Mouse (Mus musculus): ENCODE results near the gene Fkbp8. TPM values are rescaled to one million over a fixed set of nuclear protein-coding genes. Genes with fewer than 3 reads are reported as not detected.

Fkbp8 gene
- polyA plus RNA-seq, 1 experiment from 2014 or later: 322 TPM

DNA sequence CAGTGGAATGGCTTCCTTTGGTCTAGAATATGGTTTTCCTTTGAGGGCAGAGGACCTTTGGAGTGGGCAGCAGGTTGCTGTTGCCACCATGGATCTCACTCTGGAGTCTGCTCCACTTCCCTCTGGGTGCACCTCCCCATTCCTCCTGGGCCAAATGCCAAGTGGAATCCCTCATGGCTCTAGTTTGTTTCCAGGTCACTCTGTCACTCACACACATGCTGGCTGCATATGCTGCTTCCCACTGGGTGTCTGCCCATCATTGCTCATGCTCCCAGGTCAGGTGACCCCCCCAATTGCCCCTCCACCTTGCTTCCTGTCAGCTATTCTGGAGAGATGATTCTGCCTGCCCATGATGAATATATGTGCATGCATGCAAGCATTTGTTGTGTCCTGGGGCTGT is 26.2 kb downstream of the Fkbp8 start:
- Histone ChIP-seq H3K27me3 (no peaks in the 10 kb centered on the region), H3K9me3 (replicated peaks) (no peaks in the 10 kb centered on the region), H3K4me3 (replicated peaks) (no peak overlapping the region), H3K4me2 (no peak overlapping the region), H3K4me1 (peaks cover 41% of the 10 kb centered on the region), H3K36me3 (0 out of 2 replicates have a peak, but pooled peaks cover 8% of the 10 kb centered on the region), H3K27ac (peak overlapping the region; percentile 37), H3K9ac (no peak overlapping the region)
- ATAC-seq (replicated peaks; ENCODE audit: low FRiP score): no peak

DNA sequence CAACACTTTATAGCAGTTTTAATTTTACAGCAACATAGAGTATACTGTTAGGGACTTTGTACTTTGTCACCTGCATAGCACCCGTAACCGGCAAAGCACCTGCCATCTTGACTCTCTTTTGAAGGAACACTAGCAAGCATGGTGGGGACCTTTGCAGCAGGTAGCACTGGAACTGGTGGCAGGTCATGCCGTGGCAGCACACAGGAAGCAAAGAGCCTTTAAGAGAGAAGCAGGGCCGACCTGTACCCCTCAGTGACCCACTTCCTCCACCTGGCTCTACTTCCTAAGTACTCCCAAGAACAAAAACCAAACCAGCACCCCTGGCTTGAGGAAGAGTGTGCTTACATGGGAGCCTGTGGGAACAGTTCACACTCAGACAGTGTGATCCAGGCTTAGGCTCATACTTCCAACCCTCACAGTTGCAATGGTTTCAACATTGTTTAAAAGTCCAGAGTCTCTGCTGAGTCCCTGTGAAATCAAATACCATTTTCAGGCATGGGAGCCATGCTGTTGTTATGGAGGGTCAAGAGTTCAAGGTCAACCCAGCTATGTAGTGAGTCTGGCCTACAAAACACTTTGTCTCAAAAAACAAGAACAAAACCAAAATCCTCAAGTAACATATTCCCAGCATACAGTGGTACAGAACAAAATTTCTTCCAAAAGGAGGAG is 27.7 kb downstream of the Fkbp8 start:
- Histone ChIP-seq H3K4me3 (replicated peaks) (no peak overlapping the region), H3K36me3 (0 out of 2 replicates have a peak, but pooled peaks cover 6% of the 10 kb centered on the region), H3K27ac (no peak overlapping the region), H3K9me3 (replicated peaks) (no peaks in the 10 kb centered on the region), H3K27me3 (no peaks in the 10 kb centered on the region), H3K4me1 (peaks cover 51% of the 10 kb centered on the region), H3K4me2 (no peak overlapping the region), H3K9ac (no peak overlapping the region)
- WGBS: 87% methylated on average over 4 of the region's 4 CpGs
- no peak for ATAC-seq (replicated peaks; ENCODE audit: low FRiP score)

DNA sequence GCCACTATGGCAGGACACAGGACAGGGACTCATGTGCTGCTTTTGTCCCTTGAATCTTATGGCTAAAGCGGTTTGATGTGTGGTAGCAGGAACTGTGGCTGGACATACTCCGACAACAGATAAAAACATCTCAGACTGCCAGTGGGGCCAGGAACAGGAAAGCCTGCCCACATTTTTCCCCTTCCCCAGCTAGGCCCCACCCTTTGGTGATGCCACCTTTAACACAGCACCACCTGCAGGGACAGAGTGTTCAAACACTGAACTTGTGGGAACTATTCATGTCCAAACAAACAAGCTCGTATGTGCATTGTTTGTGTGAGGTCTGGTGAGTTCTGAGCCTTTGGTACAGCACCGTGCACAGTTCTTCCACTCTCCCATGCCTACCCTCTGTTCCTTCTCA is 30.8 kb downstream of the Fkbp8 start:
- 61% methylated on average over 4 of the region's 4 CpGs for WGBS
- Histone ChIP-seq H3K4me2 (no peak overlapping the region), H3K9ac (no peak overlapping the region), H3K4me1 (peaks cover 56% of the 10 kb centered on the region), H3K9me3 (replicated peaks) (no peaks in the 10 kb centered on the region), H3K36me3 (0 out of 2 replicates have a peak, but pooled peaks cover 6% of the 10 kb centered on the region), H3K27ac (0 out of 2 replicates have a peak overlapping the region, but pooled peaks have one; percentile 18), H3K4me3 (replicated peaks) (no peak overlapping the region), H3K27me3 (no peaks in the 10 kb centered on the region)
- ATAC-seq (replicated peaks; ENCODE audit: low FRiP score): no peak

DNA sequence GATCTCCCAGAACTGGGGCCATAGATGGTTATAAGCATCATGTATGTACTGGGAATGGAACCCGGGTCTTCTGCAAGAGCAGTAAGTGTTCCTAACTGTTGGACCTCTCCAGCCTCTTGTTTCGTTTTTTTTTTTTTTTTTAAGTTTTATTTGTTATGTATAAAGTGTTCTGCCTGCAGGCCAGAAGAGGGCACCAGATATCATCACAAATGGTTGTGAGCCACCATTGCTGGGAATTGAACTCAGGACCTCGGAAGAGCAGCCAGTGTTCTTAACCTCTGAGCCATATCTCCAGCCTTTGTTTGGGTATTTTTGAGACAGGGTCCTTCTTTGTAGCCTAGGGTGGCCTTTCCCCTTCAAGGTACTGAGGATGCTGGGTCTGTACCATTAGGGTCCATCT is 31.5 kb downstream of the Fkbp8 start:
- ATAC-seq (replicated peaks; ENCODE audit: low FRiP score): no peak
- H3K4me2 ChIP-seq: no peak overlapping the region
- 82% methylated on average over 3 of the region's 3 CpGs for WGBS
- no peak overlapping the region for H3K4me3 ChIP-seq (replicated peaks)
- no peaks in the 10 kb centered on the region for H3K27me3 ChIP-seq
- peaks cover 51% of the 10 kb centered on the region for H3K4me1 ChIP-seq
- no peak overlapping the region for H3K9ac ChIP-seq
- H3K27ac ChIP-seq: no peak overlapping the region
- 0 out of 2 replicates have a peak, but pooled peaks cover 6% of the 10 kb centered on the region for H3K36me3 ChIP-seq
- H3K9me3 ChIP-seq (replicated peaks): no peaks in the 10 kb centered on the region

DNA sequence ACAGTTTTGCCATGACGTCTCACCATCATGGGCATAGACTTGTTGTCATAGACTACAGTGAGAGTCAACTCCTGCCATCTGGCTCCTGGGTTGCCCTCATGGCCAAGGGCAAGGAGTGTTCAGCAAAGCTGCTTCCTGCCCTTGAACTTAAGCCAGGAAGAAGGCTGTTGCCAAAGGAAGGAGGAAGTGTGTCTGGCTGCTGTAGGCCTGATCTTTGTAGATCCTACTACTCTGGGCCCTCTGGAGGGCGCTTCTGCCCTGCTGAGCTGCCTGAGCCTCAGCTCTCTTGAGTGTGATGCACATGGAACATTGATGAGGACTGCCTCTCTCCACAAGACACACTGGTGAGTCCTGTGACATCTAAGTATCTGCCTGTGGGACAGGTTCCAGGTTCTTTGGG is 32.6 kb downstream of the Fkbp8 start:
- Histone ChIP-seq H3K9me3 (replicated peaks) (no peaks in the 10 kb centered on the region), H3K4me1 (peaks cover 58% of the 10 kb centered on the region), H3K27me3 (no peaks in the 10 kb centered on the region), H3K4me3 (replicated peaks) (no peak overlapping the region), H3K9ac (no peak overlapping the region), H3K36me3 (0 out of 2 replicates have a peak, but pooled peaks cover 6% of the 10 kb centered on the region), H3K27ac (peak overlapping the region; percentile 85), H3K4me2 (no peak overlapping the region)
- ATAC-seq (replicated peaks; ENCODE audit: low FRiP score): peak; percentile 49; the same call in 1 of the 2 replicates
- 74% methylated on average over 2 of the region's 2 CpGs for WGBS

DNA sequence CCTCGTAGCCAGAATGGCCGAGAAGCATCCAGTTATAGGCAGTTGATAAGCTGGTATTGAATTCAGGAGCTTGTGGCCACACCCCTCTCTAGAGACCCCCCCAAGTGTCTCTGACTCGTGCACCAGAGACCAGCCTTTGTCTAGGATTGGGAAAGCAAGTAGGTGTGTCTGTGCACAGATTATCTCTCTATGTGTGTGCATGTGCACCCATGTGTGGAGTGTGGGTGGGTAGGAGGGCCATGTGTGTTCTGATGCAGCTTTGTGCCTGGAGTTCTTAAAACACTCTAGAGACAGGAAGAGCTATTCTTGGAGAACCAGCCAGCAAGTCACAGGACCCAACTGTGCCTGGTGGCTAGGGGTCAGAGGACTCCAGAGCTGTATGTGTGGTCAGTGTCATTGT is 33.0 kb downstream of the Fkbp8 start:
- WGBS: 70% methylated on average over 3 of the region's 3 CpGs
- H3K36me3 ChIP-seq: 0 out of 2 replicates have a peak, but pooled peaks cover 6% of the 10 kb centered on the region
- peaks cover 63% of the 10 kb centered on the region for H3K4me1 ChIP-seq
- no peak overlapping the region for H3K4me3 ChIP-seq (replicated peaks)
- peak overlapping the region; percentile 85 for H3K27ac ChIP-seq
- H3K4me2 ChIP-seq: no peak overlapping the region
- H3K9ac ChIP-seq: no peak overlapping the region
- peak; percentile 23; the same call in 1 of the 2 replicates for ATAC-seq (replicated peaks; ENCODE audit: low FRiP score)
- no peaks in the 10 kb centered on the region for H3K27me3 ChIP-seq
- H3K9me3 ChIP-seq (replicated peaks): no peaks in the 10 kb centered on the region

DNA sequence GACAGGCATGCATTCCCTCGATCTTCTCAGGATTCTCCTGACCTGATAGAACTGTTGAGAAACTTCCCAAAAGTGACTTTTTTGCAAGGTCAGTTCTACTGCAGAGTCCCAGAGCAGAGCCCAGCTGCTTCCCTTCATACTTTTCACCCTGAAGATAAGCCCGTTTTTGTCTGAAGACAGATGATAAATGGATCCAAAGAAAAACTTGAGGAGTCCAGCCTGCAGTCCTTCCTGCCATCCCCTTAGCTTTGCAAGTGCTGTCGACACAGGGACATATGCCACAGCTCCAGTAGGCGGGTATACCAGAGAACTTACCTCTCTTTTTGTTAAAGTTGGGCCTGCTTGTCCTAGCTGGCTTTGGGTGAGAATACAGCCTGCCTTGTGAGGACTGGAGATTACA is 33.8 kb downstream of the Fkbp8 start:
- Histone ChIP-seq H3K9ac (no peak overlapping the region), H3K36me3 (0 out of 2 replicates have a peak, but pooled peaks cover 6% of the 10 kb centered on the region), H3K27me3 (no peaks in the 10 kb centered on the region), H3K4me1 (peaks cover 65% of the 10 kb centered on the region), H3K4me2 (no peak overlapping the region), H3K9me3 (replicated peaks) (no peaks in the 10 kb centered on the region), H3K4me3 (replicated peaks) (no peak overlapping the region), H3K27ac (peak overlapping the region; percentile 85)
- ATAC-seq (replicated peaks; ENCODE audit: low FRiP score): no peak
- 47% methylated on average over 4 of the region's 4 CpGs for WGBS

DNA sequence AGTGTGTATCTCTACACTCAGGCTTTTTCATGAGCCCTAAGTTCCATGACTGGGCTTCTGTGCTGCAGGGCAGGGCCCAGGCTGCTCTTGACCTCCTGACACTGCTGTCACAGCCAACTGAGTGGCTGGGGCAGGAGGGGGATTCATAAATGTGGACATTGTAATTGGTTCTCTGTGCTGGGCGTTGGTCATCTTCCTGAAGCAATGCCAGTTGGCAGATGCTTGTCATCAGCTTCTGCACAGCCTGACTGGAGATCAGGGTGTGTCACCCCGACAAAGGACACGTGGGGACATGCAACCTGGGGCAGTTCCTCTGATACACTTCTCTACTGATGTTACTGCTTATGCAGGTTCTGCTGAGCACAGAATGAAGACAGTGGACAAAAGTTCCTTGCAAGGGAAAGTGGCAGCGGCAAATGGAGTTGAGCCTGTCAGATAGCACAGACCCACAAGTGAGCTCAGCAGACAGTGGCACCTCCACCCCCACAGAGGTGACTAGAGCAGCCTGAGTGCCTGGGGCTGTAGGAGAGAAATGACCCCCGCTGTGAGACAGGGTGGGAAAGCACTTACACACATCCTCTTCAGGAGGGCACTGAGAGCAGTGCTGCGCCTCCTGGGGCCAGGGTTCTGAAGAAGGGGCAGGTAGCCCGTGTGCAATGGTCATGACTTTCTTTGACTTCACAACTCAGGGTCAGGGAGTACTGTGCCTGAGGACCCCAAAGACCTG is 34.4 kb downstream of the Fkbp8 start:
- peaks cover 69% of the 10 kb centered on the region for H3K4me1 ChIP-seq
- H3K9me3 ChIP-seq (replicated peaks): no peaks in the 10 kb centered on the region
- peak overlapping the region; percentile 85 for H3K27ac ChIP-seq
- no peak overlapping the region for H3K4me3 ChIP-seq (replicated peaks)
- no peak overlapping the region for H3K4me2 ChIP-seq
- H3K27me3 ChIP-seq: no peaks in the 10 kb centered on the region
- H3K9ac ChIP-seq: no peak overlapping the region
- H3K36me3 ChIP-seq: 0 out of 2 replicates have a peak, but pooled peaks cover 3% of the 10 kb centered on the region
- 57% methylated on average over 7 of the region's 7 CpGs for WGBS
- ATAC-seq (replicated peaks; ENCODE audit: low FRiP score): no peak

DNA sequence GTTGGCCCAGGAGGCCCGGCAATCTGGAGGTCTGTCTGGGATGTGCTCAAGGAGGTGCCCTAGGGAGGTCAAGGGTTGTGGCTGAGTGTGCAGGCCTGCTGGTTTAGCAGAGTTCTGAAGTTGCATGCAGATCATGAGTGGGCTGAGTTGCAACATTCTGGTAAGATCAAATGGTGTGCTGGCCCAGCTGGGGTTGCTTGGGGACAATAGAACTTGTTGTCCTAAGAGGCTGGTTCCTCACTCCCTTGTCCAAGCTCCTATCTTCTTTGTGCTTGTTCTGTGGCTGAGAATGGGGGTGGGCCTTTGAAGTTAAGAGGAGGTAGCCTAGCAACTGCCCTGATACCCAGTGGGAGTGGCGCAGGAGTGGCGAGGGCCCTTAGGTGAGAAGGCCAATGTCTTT is 35.3 kb downstream of the Fkbp8 start:
- WGBS: 85% methylated on average over 3 of the region's 3 CpGs
- no peak for ATAC-seq (replicated peaks; ENCODE audit: low FRiP score)

DNA sequence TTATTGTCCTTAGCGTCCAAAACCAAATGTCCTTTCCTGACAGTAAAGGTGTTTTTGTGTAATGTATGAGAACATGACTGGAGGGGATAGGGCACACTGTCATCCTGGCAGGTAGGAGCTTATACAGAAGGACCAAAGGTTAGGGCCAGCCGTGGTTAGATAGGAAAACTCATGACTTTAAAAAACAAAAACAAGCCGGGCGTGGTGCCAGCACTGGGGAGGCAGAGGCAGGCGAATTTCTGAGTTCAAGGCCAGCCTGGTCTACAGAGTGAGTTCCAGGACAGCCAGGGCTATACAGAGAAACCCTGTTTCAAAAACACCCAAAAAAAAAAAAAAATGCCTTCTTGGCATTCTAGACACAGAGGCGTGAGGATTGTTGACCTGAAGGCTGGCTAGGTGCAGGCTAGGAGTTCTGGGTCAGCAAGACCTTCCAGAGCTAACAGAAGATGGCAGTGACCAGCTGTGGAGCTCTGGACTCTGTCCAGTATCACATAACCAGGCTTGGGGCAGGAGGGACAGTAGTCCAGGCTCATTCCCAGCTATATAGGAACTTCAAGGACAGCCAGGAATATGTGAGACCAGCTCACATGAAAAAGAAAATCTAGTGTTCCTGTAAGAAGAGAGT is 36.4 kb downstream of the Fkbp8 start:
- Histone ChIP-seq H3K4me2 (no peak overlapping the region), H3K9ac (no peak overlapping the region), H3K27ac (no peak overlapping the region), H3K27me3 (no peaks in the 10 kb centered on the region), H3K4me3 (replicated peaks) (no peak overlapping the region), H3K9me3 (replicated peaks) (no peaks in the 10 kb centered on the region), H3K4me1 (peaks cover 61% of the 10 kb centered on the region), H3K36me3 (no peaks in the 10 kb centered on the region; the same call in 1 of the 2 replicates)
- no peak for ATAC-seq (replicated peaks; ENCODE audit: low FRiP score)
- 86% methylated on average over 6 of the region's 6 CpGs for WGBS

More for the DNA sequence above, 35.3 kb downstream of the Fkbp8 start:
- H3K9me3 ChIP-seq (replicated peaks): no peaks in the 10 kb centered on the region
- H3K4me3 ChIP-seq (replicated peaks): no peak overlapping the region
- H3K27me3 ChIP-seq: no peaks in the 10 kb centered on the region
- H3K27ac ChIP-seq: no peak overlapping the region
- no peak overlapping the region for H3K9ac ChIP-seq
- peaks cover 69% of the 10 kb centered on the region for H3K4me1 ChIP-seq
- no peak overlapping the region for H3K4me2 ChIP-seq
- no peaks in the 10 kb centered on the region for H3K36me3 ChIP-seq

DNA sequence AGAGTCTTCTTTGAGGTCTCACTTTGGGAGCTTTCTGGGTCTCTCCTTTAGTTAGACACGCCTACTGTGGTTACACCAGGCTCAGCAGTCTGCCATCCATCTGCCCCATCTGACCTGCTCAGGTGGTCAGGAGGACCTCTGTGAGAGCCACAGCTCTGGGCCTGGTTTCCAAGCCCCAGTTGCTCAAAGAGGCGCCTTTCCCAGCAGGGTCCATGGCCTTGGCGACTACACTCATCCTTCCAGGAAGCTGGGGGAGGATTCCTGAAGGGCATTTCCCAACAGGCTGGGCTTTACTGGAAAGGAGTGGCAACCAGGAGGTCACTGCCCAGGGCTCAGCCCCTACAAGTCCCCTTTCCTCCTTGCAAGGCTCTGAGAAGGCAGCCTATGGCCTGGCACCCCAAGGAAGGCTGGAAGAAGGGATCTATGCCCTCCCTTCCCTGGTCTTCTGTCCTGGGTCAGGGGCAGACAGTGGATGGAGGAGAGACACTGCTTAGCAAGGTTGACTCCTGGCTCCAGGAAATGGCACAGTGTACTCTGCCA is 37.2 kb downstream of the Fkbp8 start:
- 63% methylated on average over 3 of the region's 3 CpGs for WGBS
- Histone ChIP-seq H3K9ac (no peak overlapping the region), H3K36me3 (no peaks in the 10 kb centered on the region; the same call in 1 of the 2 replicates), H3K4me1 (peaks cover 56% of the 10 kb centered on the region), H3K27ac (no peak overlapping the region), H3K9me3 (replicated peaks) (no peaks in the 10 kb centered on the region), H3K4me2 (no peak overlapping the region), H3K4me3 (replicated peaks) (no peak overlapping the region), H3K27me3 (no peaks in the 10 kb centered on the region)
- no peak for ATAC-seq (replicated peaks; ENCODE audit: low FRiP score)

DNA sequence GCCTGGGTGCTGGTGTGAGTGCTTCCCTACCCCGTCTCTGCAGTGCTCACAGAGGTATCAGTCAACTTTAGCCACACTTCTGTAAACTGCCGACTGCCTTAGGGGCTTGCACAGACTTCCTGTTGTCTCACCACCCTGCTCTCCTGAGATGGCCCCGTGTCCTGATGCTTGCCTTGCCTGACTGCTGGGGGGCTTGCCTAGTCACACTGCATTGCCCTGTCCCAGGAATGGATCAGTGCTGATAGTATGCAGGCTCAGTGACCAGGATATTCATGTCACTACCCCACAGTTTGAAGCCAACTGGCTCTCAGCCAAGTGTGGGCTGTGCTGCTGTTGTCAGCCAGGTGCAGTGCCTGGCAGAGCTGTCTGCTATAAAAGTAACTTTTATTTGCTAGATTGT is 38.0 kb downstream of the Fkbp8 start:
- no peak for ATAC-seq (replicated peaks; ENCODE audit: low FRiP score)
- Histone ChIP-seq H3K9ac (no peak overlapping the region), H3K9me3 (replicated peaks) (no peaks in the 10 kb centered on the region), H3K27ac (no peak overlapping the region), H3K4me1 (peaks cover 52% of the 10 kb centered on the region), H3K27me3 (no peaks in the 10 kb centered on the region), H3K36me3 (no peaks in the 10 kb centered on the region; the same call in 1 of the 2 replicates), H3K4me3 (replicated peaks) (no peak overlapping the region), H3K4me2 (no peak overlapping the region)
- WGBS: 64% methylated on average over 3 of the region's 3 CpGs
